Mouse (Mus musculus): Measurements from ENCODE around the gene Aida.
"Not testable (repeated sequence)": the region's sequence is repeated elsewhere in the genome, so short reads cannot be mapped to it uniquely, and the experiment has no call there.

Aida gene

GRCm38 (mm10) chr1:183315783-183316182 lies 19.4 kb downstream of the Aida start:
- no peak for DNase-seq (ENCODE audit: low read depth, low spot score)

GRCm38 (mm10) chr1:183320708-183321107 lies 24.3 kb downstream of the Aida start:
- DNase-seq (ENCODE audit: low read depth, low spot score), result no peak

GRCm38 (mm10) chr1:183322496-183322895 lies 26.1 kb downstream of the Aida start:
- DNase-seq (ENCODE audit: low read depth, low spot score), result not testable (repeated sequence)

GRCm38 (mm10) chr1:183323923-183324322 lies 27.5 kb downstream of the Aida start:
- DNase-seq (ENCODE audit: low read depth, low spot score), result no peak

GRCm38 (mm10) chr1:183324433-183324832 lies 28.0 kb downstream of the Aida start:
- DNase-seq (ENCODE audit: low read depth, low spot score), result no peak

- DNase-seq (ENCODE audit: low read depth, low spot score), result no peak
These were observed 30.8 kb downstream of the Aida start for GRCm38 (mm10) chr1:183327171-183327570.

GRCm38 (mm10) chr1:183342902-183343301 lies 46.5 kb downstream of the Aida start:
- not testable (repeated sequence) for DNase-seq (ENCODE audit: low read depth, low spot score)

- peak; percentile 97 for DNase-seq (ENCODE audit: low read depth, low spot score)
These were observed 48.8 kb downstream of the Aida start for GRCm38 (mm10) chr1:183344886-183345816.

- DNase-seq (ENCODE audit: low read depth, low spot score), result no peak
These were observed 49.4 kb downstream of the Aida start for GRCm38 (mm10) chr1:183345817-183346195.

- DNase-seq (ENCODE audit: low read depth, low spot score), result peak; percentile 93
These were observed 53.5 kb downstream of the Aida start for GRCm38 (mm10) chr1:183349840-183350239.

GRCm38 (mm10) chr1:183358901-183359300 lies 62.5 kb downstream of the Aida start:
- DNase-seq (ENCODE audit: low read depth, low spot score), result no peak

- no peak for DNase-seq (ENCODE audit: low read depth, low spot score)
These were observed 65.9 kb downstream of the Aida start for GRCm38 (mm10) chr1:183362301-183362700.

GRCm38 (mm10) chr1:183362729-183363576 lies 66.6 kb downstream of the Aida start:
- DNase-seq (ENCODE audit: low read depth, low spot score), result no peak

- no peak for DNase-seq (ENCODE audit: low read depth, low spot score)
These were observed 67.1 kb downstream of the Aida start for GRCm38 (mm10) chr1:183363577-183363867.

GRCm38 (mm10) chr1:183366361-183366760 lies 70.0 kb downstream of the Aida start:
- no peak for DNase-seq (ENCODE audit: low read depth, low spot score)

GRCm38 (mm10) chr1:183368601-183369400 lies 72.4 kb downstream of the Aida start:
- DNase-seq (ENCODE audit: low read depth, low spot score), result peak; percentile 42

GRCm38 (mm10) chr1:183369427-183370014 lies 73.1 kb downstream of the Aida start, which contains the start of gene Mia3:
TSS of gene Mia3 (minus strand) at chr1:183369553.
- DNase-seq (ENCODE audit: low read depth, low spot score), result peak; percentile 100

GRCm38 (mm10) chr1:183374728-183375127 lies 78.3 kb downstream of the Aida start:
- DNase-seq (ENCODE audit: low read depth, low spot score), result no peak

All from brain, adult 2 months (tissue).